Mouse (Mus musculus): ENCODE results near the gene 4930579F01Rik. TPM values are rescaled to one million over a fixed set of nuclear protein-coding genes. Genes with fewer than 3 reads are reported as not detected.

4930579F01Rik gene
- not detected for polyA plus RNA-seq (2015; fragmentation: Illumina TruSeq; extraction: RNeasy Lipid Tissue Mini Kit (QIAGEN cat#74804); ENCODE audit: insufficient read depth, low read depth, low replicate concordance)

GRCm38 (mm10) chr3:138193683-138194302 lies at the start of gene 4930579F01Rik:
Gene 4930579F01Rik (minus strand): TSS chr3:138193825.

GRCm38 (mm10) chr3:138217631-138218264 lies 24.1 kb upstream of the 4930579F01Rik start, which contains the start of gene Adh7:
Gene Adh7 (plus strand): TSS chr3:138217760.

GRCm38 (mm10) chr3:138144642-138145171 lies 48.9 kb downstream of the 4930579F01Rik start, which contains the start of gene Mttp:
Gene Mttp (minus strand): TSS chr3:138144968.

GRCm38 (mm10) chr3:138143315-138144059 lies 50.1 kb downstream of the 4930579F01Rik start, which contains the start of gene Trmt10a:
Gene Trmt10a (plus strand): TSS chr3:138143448.

Other genes starting within 250 kb of the 4930579F01Rik start
- 2.8 TPM for gene Dapp1, start 212.3 kb downstream of the 4930579F01Rik start, polyA plus RNA-seq (2015; fragmentation: Illumina TruSeq; extraction: RNeasy Lipid Tissue Mini Kit (QIAGEN cat#74804); ENCODE audit: insufficient read depth, low read depth, low replicate concordance)
- gene 1110002E22Rik, start 128.8 kb downstream of the 4930579F01Rik start, polyA plus RNA-seq (2015; fragmentation: Illumina TruSeq; extraction: RNeasy Lipid Tissue Mini Kit (QIAGEN cat#74804); ENCODE audit: insufficient read depth, low read depth, low replicate concordance): not detected
- gene Gm5105, start 126.4 kb downstream of the 4930579F01Rik start, polyA plus RNA-seq (2015; fragmentation: Illumina TruSeq; extraction: RNeasy Lipid Tissue Mini Kit (QIAGEN cat#74804); ENCODE audit: insufficient read depth, low read depth, low replicate concordance): not detected
- gene Trmt10a, start 50.4 kb downstream of the 4930579F01Rik start, polyA plus RNA-seq (2015; fragmentation: Illumina TruSeq; extraction: RNeasy Lipid Tissue Mini Kit (QIAGEN cat#74804); ENCODE audit: insufficient read depth, low read depth, low replicate concordance): 1.2 TPM
- gene Mttp, start 48.9 kb downstream of the 4930579F01Rik start, polyA plus RNA-seq (2015; fragmentation: Illumina TruSeq; extraction: RNeasy Lipid Tissue Mini Kit (QIAGEN cat#74804); ENCODE audit: insufficient read depth, low read depth, low replicate concordance): 0.83 TPM
- gene Adh7, start 23.9 kb upstream of the 4930579F01Rik start, polyA plus RNA-seq (2015; fragmentation: Illumina TruSeq; extraction: RNeasy Lipid Tissue Mini Kit (QIAGEN cat#74804); ENCODE audit: insufficient read depth, low read depth, low replicate concordance): not detected
- 22.1 TPM for gene Adh1, start 67.2 kb upstream of the 4930579F01Rik start, polyA plus RNA-seq (2015; fragmentation: Illumina TruSeq; extraction: RNeasy Lipid Tissue Mini Kit (QIAGEN cat#74804); ENCODE audit: insufficient read depth, low read depth, low replicate concordance)
- not detected for gene Adh6a, start 119.5 kb upstream of the 4930579F01Rik start, polyA plus RNA-seq (2015; fragmentation: Illumina TruSeq; extraction: RNeasy Lipid Tissue Mini Kit (QIAGEN cat#74804); ENCODE audit: insufficient read depth, low read depth, low replicate concordance)
- gene Adh6b, start 147.9 kb upstream of the 4930579F01Rik start, polyA plus RNA-seq (2015; fragmentation: Illumina TruSeq; extraction: RNeasy Lipid Tissue Mini Kit (QIAGEN cat#74804); ENCODE audit: insufficient read depth, low read depth, low replicate concordance): not detected
- not detected for gene Adh4, start 221.6 kb upstream of the 4930579F01Rik start, polyA plus RNA-seq (2015; fragmentation: Illumina TruSeq; extraction: RNeasy Lipid Tissue Mini Kit (QIAGEN cat#74804); ENCODE audit: insufficient read depth, low read depth, low replicate concordance)
- gene Adh5, start 249.3 kb upstream of the 4930579F01Rik start, polyA plus RNA-seq (2015; fragmentation: Illumina TruSeq; extraction: RNeasy Lipid Tissue Mini Kit (QIAGEN cat#74804); ENCODE audit: insufficient read depth, low read depth, low replicate concordance): 20.6 TPM

Measured in pancreas, adult 10 weeks (tissue).